Mouse (Mus musculus) thymus, postnatal 10 days (tissue): ENCODE results near the gene Olfr1281.
"Not testable (repeated sequence)": the region's sequence is repeated elsewhere in the genome, so short reads cannot be mapped to it uniquely, and the experiment has no call there.

Experiments
- DNase-seq, 2 experiments: peaks; one replicate each; pipeline ENCODE4 v3.0.0; 2021; ENCODE audit warnings: low spot score in 2 of 2

Gene Olfr1281

GRCm38 (mm10) chr2:111326220-111326619, at the start of gene Olfr1281:
TSS of gene Olfr1281 (plus strand) at chr2:111326520.
- no peak for DNase-seq

GRCm38 (mm10) chr2:111289836-111290235, 36.5 kb upstream of the Olfr1281 start, which contains the start of gene Olfr1278:
TSS of gene Olfr1278 (plus strand) at chr2:111290136.
- no peak for DNase-seq

DNA sequence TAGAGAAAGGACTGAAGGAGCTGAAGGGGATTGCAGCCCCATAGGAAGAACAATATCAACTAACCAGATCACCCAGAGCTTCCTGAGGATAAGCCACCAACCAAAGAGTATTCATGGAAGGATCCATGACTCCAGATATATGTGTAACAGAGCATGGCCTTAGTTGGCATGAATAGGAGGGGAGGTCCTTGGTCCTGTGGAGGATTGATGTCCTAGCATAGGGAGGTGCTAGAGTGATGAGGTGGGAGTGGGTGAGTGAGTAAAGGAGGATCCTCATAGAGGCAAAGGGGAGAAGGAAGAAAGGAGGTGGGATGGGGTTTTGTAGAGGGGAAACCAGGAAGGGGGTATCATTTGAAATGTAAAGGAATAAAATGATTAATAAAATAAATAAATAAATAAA, 27.8 kb upstream of the Olfr1281 start:
- DNase-seq: no peak

- DNase-seq: no peak
Observed at GRCm38 (mm10) chr2:111300374-111300773, 25.9 kb upstream of the Olfr1281 start, which contains the start of gene Olfr1279. TSS of gene Olfr1279 (plus strand) at chr2:111300635.

GRCm38 (mm10) chr2:111313717-111314116, 12.6 kb upstream of the Olfr1281 start, which contains the start of gene Olfr1280:
TSS of gene Olfr1280 (plus strand) at chr2:111314017.
- no peak for DNase-seq

- DNase-seq: not testable (repeated sequence)
Observed at GRCm38 (mm10) chr2:111333721-111334120, 7.4 kb downstream of the Olfr1281 start.

DNA sequence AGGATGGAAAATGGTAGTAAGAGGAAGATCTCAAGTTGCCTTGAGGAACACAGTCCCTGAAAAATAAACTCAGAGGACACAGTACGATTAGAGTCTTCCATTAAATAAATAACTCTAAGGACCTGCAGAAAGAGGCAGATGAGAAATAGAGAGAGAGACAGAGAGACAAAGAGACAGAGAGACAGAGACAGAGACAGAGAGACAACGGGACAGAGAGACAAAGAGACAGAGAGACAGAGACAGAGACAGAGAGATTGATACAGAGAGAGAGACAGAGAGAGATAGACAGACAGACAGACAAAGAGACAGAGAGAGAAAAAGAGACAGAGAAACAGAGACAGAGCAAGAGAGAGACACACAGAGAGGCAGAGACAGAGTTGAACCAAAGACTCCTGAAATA, 9.7 kb downstream of the Olfr1281 start, which contains the start of gene Olfr1282:
Olfr1282 (minus strand) TSS at position 101 of the 400 bp plus-strand sequence.
- no peak for DNase-seq

DNA sequence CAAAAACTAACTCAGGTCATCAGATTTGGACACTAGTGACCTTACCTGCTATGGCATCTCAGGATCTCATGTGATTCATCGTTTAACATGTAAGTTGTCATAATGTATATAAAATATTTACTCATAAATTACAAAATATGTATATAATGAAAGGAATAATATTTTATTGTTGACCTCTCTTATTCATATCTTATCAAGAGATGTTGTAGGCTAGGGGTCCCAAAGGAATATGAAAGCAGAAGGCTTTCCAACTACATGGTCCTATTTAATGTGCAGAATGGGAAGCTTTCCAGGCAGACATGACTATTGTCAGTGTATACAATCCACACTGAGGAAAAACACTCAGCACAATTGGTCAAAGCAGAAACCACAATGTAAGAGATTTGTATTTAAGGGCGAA, 40.2 kb downstream of the Olfr1281 start, which contains the start of gene Olfr1283:
Olfr1283 (plus strand) TSS at position 301 of the 400 bp plus-strand sequence.
- DNase-seq: no peak

GRCm38 (mm10) chr2:111375222-111375621, 48.9 kb downstream of the Olfr1281 start, which contains the start of gene Olfr1284:
TSS of gene Olfr1284 (plus strand) at chr2:111375522.
- no peak for DNase-seq
